1 mouse cellular context compared by ENCODE assay signal in the genomic region with DNA sequence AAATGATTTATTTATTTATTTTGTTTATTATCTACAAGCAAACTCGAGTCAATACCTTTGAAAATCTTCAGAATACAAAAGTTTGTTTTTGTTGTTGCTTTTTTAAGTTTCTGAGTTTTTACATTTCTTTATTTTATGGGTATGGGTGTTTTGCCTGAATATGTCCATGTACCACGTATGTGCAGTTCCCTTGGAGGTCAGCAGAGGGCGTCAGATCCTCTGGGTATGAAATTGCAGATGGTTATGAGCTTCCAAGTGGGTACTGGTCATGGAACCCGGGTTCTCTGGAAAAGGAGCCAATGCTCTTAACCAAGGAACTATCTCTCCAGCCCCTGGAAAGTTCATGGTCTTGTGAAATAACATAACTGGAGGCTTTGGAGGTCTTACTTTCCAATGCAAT.
TF ChIP-seq lines count a peak whose summit lies in the region.

No protein-coding gene starts in this region.

TF ChIP-seq in MEL, 35 proteins besides CTCF, POLR2A, EP300 and RAD21 (continued from another document):
- TF ChIP-seq ELF1 (IDR thresholded peaks at IDR 0.05; ENCODE audit: low read depth, low read length) (no peak), RCOR1 (IDR thresholded peaks at IDR 0.05; ENCODE audit: low read depth, low read length) (no peak), NRF1 (IDR thresholded peaks at IDR 0.05; ENCODE audit: insufficient read depth, low read depth, low read length, poor library complexity, severe bottlenecking) (no peak), UBTF (IDR thresholded peaks at IDR 0.05; ENCODE audit: borderline replicate concordance, insufficient read depth, low read depth, low read length) (no peak), KAT2A (conservative IDR thresholded peaks at IDR 0.05; ENCODE audit: low read depth, low read length) (no peak), ZNF384 (IDR thresholded peaks at IDR 0.05; ENCODE audit: low read depth, low read length) (peak; percentile 50; the same call in 1 of the 2 replicates), USF2 (IDR thresholded peaks at IDR 0.05; ENCODE audit: borderline replicate concordance in 1 of 2, insufficient read depth in 1 of 2, low read depth in 1 of 2, low read length in 2 of 2) (no peak), MAX (IDR thresholded peaks at IDR 0.05; ENCODE audit: low read length) (no peak), BHLHE40 (IDR thresholded peaks at IDR 0.05; ENCODE audit: borderline replicate concordance, low read depth, low read length) (no peak), GABPA (IDR thresholded peaks at IDR 0.05; ENCODE audit: low read depth, low read length) (no peak), SMC3 (IDR thresholded peaks at IDR 0.05; ENCODE audit: low read depth, low read length) (peak; percentile 99), TCF12 (IDR thresholded peaks at IDR 0.05; ENCODE audit: low read depth, low read length) (no peak), GATA1 (IDR thresholded peaks at IDR 0.05; ENCODE audit: low read depth, low read length) (no peak; the same call in 1 of the 2 replicates), MEF2A (IDR thresholded peaks at IDR 0.05; ENCODE audit: extremely low read depth, insufficient replicate concordance, low read depth, low read length, poor library complexity, severe bottlenecking) (no peak)
